Mouse (Mus musculus) cerebellum, adult 2 months (tissue): ENCODE measurements around the gene Fam47e.

ENCODE experiments used
- CTCF ChIP-seq: fragments of 200-500 bp; IDR thresholded peaks from 2 replicates; pipeline ENCODE4 v1.5.1; 2011; ENCODE audit warnings: low read depth, mild to moderate bottlenecking, control low read depth, low read length, moderate library complexity, borderline replicate concordance; ENCODE audit not compliant: insufficient read depth
- POLR2A ChIP-seq: fragments of 200-500 bp; IDR thresholded peaks from 2 replicates; pipeline ENCODE4 v1.6.1; 2011; ENCODE audit warnings: low read length, control low read depth, borderline replicate concordance; ENCODE audit not compliant: insufficient read depth

- TF ChIP-seq CTCF, result no peak
- no peak for TF ChIP-seq POLR2A
These were observed 57.9 kb downstream of the Fam47e start for GRCm38 (mm10) chr5:92612756-92613155.
